Mouse (Mus musculus) MN1 (cell line): ENCODE data around the gene Oas1d.
"Not testable (repeated sequence)": the region's sequence is repeated elsewhere in the genome, so short reads cannot be mapped to it uniquely, and the experiment has no call there.

ENCODE experiments used
- DNase-seq: peaks from one replicate; pipeline ENCODE4 v3.0.0-alpha.2; 2016; ENCODE audit warnings: low spot score

The Oas1d gene

DNA sequence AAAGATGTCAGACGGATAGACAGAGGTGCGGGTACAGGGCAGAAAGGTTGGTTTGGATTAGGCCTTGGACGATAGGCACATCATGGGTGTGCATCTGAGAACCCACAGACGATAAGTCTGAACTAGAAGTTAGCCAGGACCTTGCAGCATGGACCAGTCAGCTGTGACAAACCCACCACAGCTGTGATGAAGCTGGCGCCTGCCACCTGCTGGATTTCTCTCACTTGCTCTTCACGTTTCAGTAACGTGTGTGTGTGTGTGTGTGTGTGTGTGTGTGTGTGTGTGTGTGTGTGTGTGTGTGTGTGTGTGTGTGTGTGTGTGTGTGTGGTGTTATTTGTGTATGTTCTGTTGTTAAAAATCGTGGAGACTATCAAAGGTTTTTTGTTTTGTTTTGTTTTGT, at the start of gene Oas1d:
TSS of gene Oas1d (plus strand) at position 333 of the 400 bp plus-strand sequence.
- DNase-seq = not testable (repeated sequence)

GRCm38 (mm10) chr5:120865336-120865860, 48.9 kb upstream of the Oas1d start:
- no peak for DNase-seq

GRCm38 (mm10) chr5:120869436-120870015, 44.8 kb upstream of the Oas1d start:
- no peak for DNase-seq

DNA sequence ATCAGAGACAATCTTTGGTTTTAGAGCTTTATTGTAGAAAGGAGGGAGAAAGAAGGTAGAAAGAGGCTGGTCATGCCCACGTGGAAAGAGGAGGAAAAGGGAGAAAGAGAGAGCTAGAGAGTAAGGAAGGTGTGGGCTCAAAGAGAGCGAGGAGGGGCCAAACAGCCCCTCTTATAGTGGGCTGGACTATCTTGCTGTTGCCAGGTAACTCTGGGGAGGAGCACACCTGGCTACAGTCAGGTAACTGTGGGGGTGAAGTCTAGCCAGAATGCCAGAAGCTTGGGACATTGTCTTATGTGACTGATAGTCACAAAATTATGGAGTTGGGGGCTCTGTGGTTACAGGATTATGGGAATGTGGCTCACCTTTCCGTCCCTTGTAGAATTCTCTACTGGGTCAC, 44.3 kb upstream of the Oas1d start:
- DNase-seq = no peak

- no peak for DNase-seq
Observed at GRCm38 (mm10) chr5:120870782-120871181, 43.6 kb upstream of the Oas1d start.

GRCm38 (mm10) chr5:120871469-120871868, 42.9 kb upstream of the Oas1d start:
- no peak for DNase-seq

GRCm38 (mm10) chr5:120876839-120877238, 37.5 kb upstream of the Oas1d start:
- not testable (repeated sequence) for DNase-seq

- not testable (repeated sequence) for DNase-seq
Observed at GRCm38 (mm10) chr5:120877407-120877806, 36.9 kb upstream of the Oas1d start.

DNA sequence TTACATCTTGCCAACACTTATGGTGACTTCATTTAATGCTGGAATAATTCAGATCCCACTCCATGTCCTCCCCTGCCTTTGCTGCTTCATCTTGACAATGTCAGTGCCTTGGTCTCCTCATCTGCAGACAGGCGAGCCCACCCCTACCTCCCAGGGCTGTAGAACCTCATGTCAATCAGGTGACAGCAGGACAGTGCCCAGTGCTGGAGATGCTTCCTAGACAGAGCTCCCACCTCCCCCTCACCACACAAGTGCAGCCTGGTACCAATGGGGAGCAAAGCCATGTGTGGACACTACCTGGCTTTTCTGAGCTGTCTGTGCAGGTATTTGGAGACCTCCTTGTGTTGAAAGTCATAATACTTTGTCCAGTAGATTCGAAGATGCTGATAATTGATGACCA, 35.5 kb upstream of the Oas1d start:
- not testable (repeated sequence) for DNase-seq

GRCm38 (mm10) chr5:120881681-120882080, 32.7 kb upstream of the Oas1d start:
- not testable (repeated sequence) for DNase-seq

- DNase-seq = not testable (repeated sequence)
Observed at GRCm38 (mm10) chr5:120887413-120887812, 26.9 kb upstream of the Oas1d start, which contains the start of gene Oas1g. TSS of gene Oas1g (minus strand) at chr5:120887613.

DNA sequence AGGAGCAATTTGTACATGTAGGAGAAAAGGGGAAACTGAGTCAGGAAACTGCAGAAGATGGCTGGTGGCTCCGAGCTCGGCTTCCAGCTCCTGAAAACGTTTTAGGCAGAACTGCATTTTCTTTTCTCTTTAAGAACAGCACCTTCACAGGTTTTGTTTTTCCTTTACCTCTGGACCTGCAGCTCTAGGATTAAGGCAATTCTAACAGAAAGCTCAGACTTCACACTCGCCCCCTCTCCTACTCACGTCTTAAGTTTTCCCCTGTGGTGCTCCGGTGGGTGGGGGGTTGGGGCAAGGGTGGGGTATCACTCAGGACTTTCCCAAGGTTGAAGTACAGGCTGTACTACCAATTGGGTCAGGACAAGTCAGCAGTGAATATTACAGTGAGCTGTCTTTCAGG, 26.5 kb upstream of the Oas1d start:
- no peak for DNase-seq

GRCm38 (mm10) chr5:120888294-120888815, 26.0 kb upstream of the Oas1d start:
- DNase-seq = not testable (repeated sequence)

- no peak for DNase-seq
Observed at GRCm38 (mm10) chr5:120890026-120890425, 24.3 kb upstream of the Oas1d start.

DNA sequence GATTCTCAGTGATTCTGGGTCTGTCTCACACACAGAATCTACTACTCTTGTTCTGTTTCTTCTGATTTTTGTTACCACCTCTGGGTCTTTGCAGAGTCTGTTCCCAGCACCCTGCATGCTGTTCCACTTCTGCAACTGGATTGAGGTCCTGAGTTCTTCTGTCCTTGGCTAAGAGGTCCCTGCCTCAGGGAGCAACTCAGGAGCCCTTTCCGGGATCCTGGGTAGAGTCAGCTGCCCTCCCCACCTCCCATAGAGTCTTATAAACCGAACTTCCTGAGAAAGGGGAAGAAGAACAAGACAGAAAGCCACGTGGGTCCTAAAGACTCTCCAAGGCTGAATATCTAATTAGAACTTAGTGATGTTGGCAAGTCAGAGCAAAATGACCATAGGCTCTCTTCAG, 23.3 kb upstream of the Oas1d start:
- DNase-seq = no peak

DNA sequence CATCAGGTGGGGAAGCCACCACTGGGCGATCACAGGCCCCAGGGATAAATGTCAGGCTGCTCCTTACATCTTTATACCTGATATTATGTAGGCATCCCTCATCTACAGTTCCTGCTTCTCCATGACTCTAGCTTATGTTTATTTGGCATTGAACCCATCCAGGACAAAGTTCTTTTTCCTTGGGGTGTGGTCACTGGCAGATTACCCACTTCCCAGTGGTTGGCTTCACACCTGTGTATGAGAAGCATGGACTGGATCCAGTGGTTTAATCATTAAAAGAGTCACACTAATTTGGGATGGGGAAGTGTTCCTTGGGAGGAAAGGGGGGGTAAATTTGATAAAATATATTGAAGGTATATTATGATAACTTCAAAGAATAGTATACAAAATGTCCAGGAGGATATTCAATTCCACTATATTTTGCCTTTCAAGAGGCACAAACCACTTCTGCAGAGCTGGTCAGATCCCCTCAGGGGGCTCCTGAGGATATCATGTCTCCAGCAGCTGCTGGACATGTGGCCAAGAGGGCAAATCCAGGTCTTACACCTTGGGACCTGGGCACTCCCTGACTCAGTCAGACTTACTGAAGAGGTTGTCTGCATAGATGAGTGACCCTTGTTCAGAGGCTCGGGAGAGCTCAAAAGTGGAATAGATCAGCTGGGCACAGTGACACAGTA, 22.6 kb upstream of the Oas1d start:
- not testable (repeated sequence) for DNase-seq

DNA sequence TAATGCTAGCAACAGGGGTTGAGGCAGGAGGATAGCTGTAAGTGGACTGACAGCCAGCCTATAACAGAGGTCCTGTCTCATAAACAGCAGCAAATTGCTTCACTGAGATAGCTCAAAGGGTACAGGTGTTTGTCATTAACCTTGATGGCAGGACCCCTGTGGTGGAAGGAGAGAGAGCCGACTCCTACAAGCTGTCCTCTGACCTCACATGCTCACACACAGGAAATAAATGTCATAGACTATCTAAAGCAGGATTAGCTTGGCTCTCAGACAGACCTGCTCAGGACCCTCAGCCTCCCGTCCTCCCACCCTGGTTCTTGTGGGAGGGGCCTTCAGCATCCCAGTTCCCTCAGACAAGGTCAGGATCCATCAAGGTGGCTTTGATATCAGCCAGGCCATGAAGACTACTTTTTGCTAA, 22.1 kb upstream of the Oas1d start:
- no peak for DNase-seq

GRCm38 (mm10) chr5:120893866-120894265, 20.5 kb upstream of the Oas1d start:
- DNase-seq = not testable (repeated sequence)

GRCm38 (mm10) chr5:120894692-120895091, 19.6 kb upstream of the Oas1d start:
- not testable (repeated sequence) for DNase-seq

- DNase-seq = no peak
Observed at GRCm38 (mm10) chr5:120895231-120895900, 19.0 kb upstream of the Oas1d start.

DNA sequence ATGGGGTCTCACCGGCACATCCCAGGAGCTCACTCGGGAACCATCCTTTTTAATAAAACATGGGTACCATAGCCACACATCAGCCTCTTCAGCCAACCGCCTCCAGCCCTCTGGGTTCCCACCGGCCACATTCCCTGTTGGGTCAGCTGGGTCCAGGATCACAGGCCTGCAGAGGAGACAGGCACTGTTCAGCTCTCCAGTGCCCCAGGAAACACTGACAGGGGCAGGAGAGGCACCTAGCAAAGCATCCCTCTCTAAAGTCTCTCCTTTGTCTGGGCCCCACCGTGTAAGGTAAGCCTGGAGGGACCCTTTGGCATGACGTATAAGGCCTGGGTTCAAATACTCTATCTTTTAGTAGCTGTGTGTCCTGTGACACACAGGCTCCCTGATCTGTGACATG, 16.0 kb upstream of the Oas1d start:
- DNase-seq = no peak

DNA sequence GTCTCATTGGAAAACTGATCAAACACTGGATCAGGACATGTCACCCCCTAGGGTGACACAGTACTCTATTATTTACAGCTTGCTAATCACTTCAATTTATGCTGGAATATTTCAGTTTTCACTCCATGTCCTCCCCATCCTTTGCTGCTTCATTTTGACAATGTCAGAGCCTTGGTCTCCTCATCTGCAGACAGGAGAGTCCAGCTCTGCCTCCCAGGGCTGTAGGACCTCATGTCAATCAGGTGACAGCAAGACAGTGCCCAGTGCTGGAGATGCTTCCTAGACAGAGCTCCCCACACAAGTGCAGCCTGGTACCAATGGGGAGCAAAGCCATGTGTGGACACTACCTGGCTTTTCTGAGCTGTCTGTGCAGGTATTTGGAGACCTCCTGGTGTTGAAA, 15.6 kb upstream of the Oas1d start:
- no peak for DNase-seq

DNA sequence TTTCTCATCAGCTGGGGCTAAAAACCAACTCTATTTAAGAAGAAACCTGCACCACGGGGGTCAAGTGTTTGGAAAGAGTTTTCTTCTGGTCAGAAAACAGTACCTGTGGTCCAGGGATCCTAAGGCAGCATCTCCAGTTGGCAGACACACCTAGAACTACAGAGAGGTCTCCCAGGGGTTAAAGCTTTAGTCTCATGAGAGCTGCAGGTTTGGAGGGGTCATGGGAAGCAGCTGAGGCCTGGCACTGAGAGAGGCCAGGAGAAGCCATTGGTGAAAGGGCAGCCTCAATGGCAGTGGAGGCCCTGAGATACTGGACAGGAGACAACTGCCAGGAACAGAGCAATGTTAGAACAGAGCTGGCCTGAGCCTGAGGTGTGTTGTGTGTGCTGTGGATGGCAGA, 13.7 kb upstream of the Oas1d start:
- no peak for DNase-seq
